15 mouse cellular contexts compared by ENCODE assay signal in genomic region chr4:57095569-57095968, GRCm38 (mm10). TPM values are rescaled to one million over a fixed set of nuclear protein-coding genes. Genes with fewer than 3 reads are reported as not detected.
DNase-seq lines count a peak whose midpoint lies in the region; ATAC-seq and TF ChIP-seq lines count a peak whose summit lies in the region.
"Had no signal": no experiment of that assay in that cellular context is flagged by ENCODE, and none has a peak within 500 bp of the region (broad histone marks: within the 10 kb centered on the region; RNA-seq: fewer than 3 reads in every experiment).

No protein-coding gene starts in this region.

- H3K4me2 ChIP-seq in hindbrain, embryonic 13.5 days = no peak overlapping the region
- H3K4me2 ChIP-seq in hindbrain, embryonic 12.5 days (replicated peaks) = no peak overlapping the region
- no peak overlapping the region for H3K4me2 ChIP-seq in midbrain, embryonic 14.5 days (ENCODE audit: low read length)
- H3K4me2 ChIP-seq in heart, embryonic 11.5 days = no peak overlapping the region
- H3K4me2 ChIP-seq: liver, embryonic 15.5 days had no signal

- TF ChIP-seq CTCF in brain, embryonic 14.5 days (IDR thresholded peaks at IDR 0.05; ENCODE audit: borderline replicate concordance, extremely low read depth, insufficient read depth, insufficient read length) = no peak

- peaks cover 32% of the 10 kb centered on the region for H3K4me1 ChIP-seq in hindbrain, embryonic 13.5 days (replicated peaks)
- peaks cover 23% of the 10 kb centered on the region for H3K4me1 ChIP-seq in hindbrain, embryonic 12.5 days
- H3K4me1 ChIP-seq in midbrain, embryonic 14.5 days (ENCODE audit: control insufficient read depth, insufficient read depth, low read length) = peaks cover 28% of the 10 kb centered on the region
- H3K4me1 ChIP-seq in heart, embryonic 11.5 days (ENCODE audit: control insufficient read depth, insufficient read depth, low read length) = no peaks in the 10 kb centered on the region
- H3K4me1 ChIP-seq: liver, embryonic 15.5 days had no signal

- no peaks in the 10 kb centered on the region for H3K9me3 ChIP-seq in hindbrain, embryonic 13.5 days
- H3K9me3 ChIP-seq in hindbrain, embryonic 12.5 days (replicated peaks) = no peaks in the 10 kb centered on the region; the same call in 1 of the 2 replicates
- no peaks in the 10 kb centered on the region for H3K9me3 ChIP-seq in midbrain, embryonic 14.5 days (ENCODE audit: control insufficient read depth, low read length)
- H3K9me3 ChIP-seq in heart, embryonic 11.5 days (replicated peaks; ENCODE audit: control insufficient read depth, low read length) = no peaks in the 10 kb centered on the region
- H3K9me3 ChIP-seq: limb, embryonic 10.5 days; liver, embryonic 15.5 days had no signal

- no peaks in the 10 kb centered on the region for H3K27me3 ChIP-seq in hindbrain, embryonic 13.5 days
- H3K27me3 ChIP-seq in hindbrain, embryonic 12.5 days = no peaks in the 10 kb centered on the region
- no peaks in the 10 kb centered on the region for H3K27me3 ChIP-seq in midbrain, embryonic 14.5 days (ENCODE audit: control insufficient read depth, insufficient read depth, low read length)
- H3K27me3 ChIP-seq in heart, embryonic 11.5 days (ENCODE audit: control insufficient read depth, insufficient read depth, low read length) = no peaks in the 10 kb centered on the region; the same call in 1 of the 2 replicates
- H3K27me3 ChIP-seq: CH12.LX; liver, embryonic 15.5 days; Patski had no signal

- H3K4me3 ChIP-seq in hindbrain, embryonic 13.5 days = no peak overlapping the region
- no peak overlapping the region for H3K4me3 ChIP-seq in hindbrain, embryonic 12.5 days
- no peak overlapping the region for H3K4me3 ChIP-seq in midbrain, embryonic 14.5 days (replicated peaks; ENCODE audit: low read depth, low read length)
- H3K4me3 ChIP-seq in heart, embryonic 11.5 days (ENCODE audit: low read depth, low read length) = no peak overlapping the region
- H3K4me3 ChIP-seq: limb, embryonic 10.5 days; liver, embryonic 15.5 days had no signal

- peaks cover 14% of the 10 kb centered on the region; the same call in 1 of the 2 replicates for H3K36me3 ChIP-seq in hindbrain, embryonic 13.5 days
- no peaks in the 10 kb centered on the region for H3K36me3 ChIP-seq in hindbrain, embryonic 12.5 days
- H3K36me3 ChIP-seq in midbrain, embryonic 14.5 days (ENCODE audit: control insufficient read depth, insufficient read depth, low read length) = no peaks in the 10 kb centered on the region
- no peaks in the 10 kb centered on the region for H3K36me3 ChIP-seq in heart, embryonic 11.5 days (ENCODE audit: control insufficient read depth, insufficient read depth, low read length)
- H3K36me3 ChIP-seq: limb, embryonic 10.5 days; liver, embryonic 15.5 days had no signal

- no peak overlapping the region for H3K9ac ChIP-seq in hindbrain, embryonic 13.5 days
- H3K9ac ChIP-seq in hindbrain, embryonic 12.5 days = no peak overlapping the region
- H3K9ac ChIP-seq in midbrain, embryonic 14.5 days (replicated peaks; ENCODE audit: low read length) = no peak overlapping the region
- no peak overlapping the region for H3K9ac ChIP-seq in heart, embryonic 11.5 days (ENCODE audit: low read depth, low read length)
- H3K9ac ChIP-seq: liver, embryonic 15.5 days had no signal

- no peak overlapping the region for H3K27ac ChIP-seq in hindbrain, embryonic 13.5 days
- no peak overlapping the region for H3K27ac ChIP-seq in hindbrain, embryonic 12.5 days
- no peak overlapping the region for H3K27ac ChIP-seq in midbrain, embryonic 14.5 days (replicated peaks; ENCODE audit: low read depth, low read length)
- H3K27ac ChIP-seq in heart, embryonic 11.5 days (ENCODE audit: low read depth, low read length) = no peak overlapping the region
- H3K27ac ChIP-seq: limb, embryonic 10.5 days; liver, embryonic 15.5 days; stomach, postnatal 0 days had no signal

- peak; percentile 65 for DNase-seq in brain, embryonic 14.5 days (ENCODE audit: low read depth)
- peak; percentile 62 for DNase-seq in cerebellum, adult 9-11 months
- DNase-seq in midbrain, embryonic 14.5 days = peak; percentile 58
- no peak for DNase-seq in kidney, postnatal 4 days
- DNase-seq: kidney, postnatal 14 days; lung, postnatal 36 days; thymus, postnatal 4 days had no signal

- no peak for TF ChIP-seq POLR2A in brain, embryonic 14.5 days (IDR thresholded peaks at IDR 0.05; ENCODE audit: borderline replicate concordance, extremely low read depth, insufficient read depth, insufficient read length, poor library complexity, severe bottlenecking)

- 0 out of 2 replicates have a peak, but pooled peaks have one; percentile 23 for ATAC-seq in hindbrain, embryonic 13.5 days (ENCODE audit: low FRiP score)
- ATAC-seq in hindbrain, embryonic 12.5 days (ENCODE audit: low FRiP score) = no peak
- peak; percentile 56 for ATAC-seq in midbrain, embryonic 14.5 days (ENCODE audit: low FRiP score, low TSS enrichment)
- ATAC-seq in heart, embryonic 11.5 days (replicated peaks; ENCODE audit: insufficient number of reproducible peaks, low FRiP score, low TSS enrichment) = no peak
- ATAC-seq: Patski had no signal

RNA-seq across cellular contexts. Expression of gene Epb41l4b, which starts 47.7 kb away (rescaled TPM):
- 1.7 and 2.1 TPM in 2 replicates for polyA plus RNA-seq in hindbrain, embryonic 13.5 days (2015; fragmentation: Nextera tagmentation; extraction: Ambion mirVana)
- 1.5 and 2.0 TPM in 2 replicates for polyA plus RNA-seq in hindbrain, embryonic 12.5 days (2016; fragmentation: Nextera tagmentation; extraction: Ambion mirVana)
- polyA plus RNA-seq in brain, embryonic 14.5 days (2012; rRNA removed) = 5.3 and 8.7 TPM in 2 replicates
- polyA plus RNA-seq in midbrain, embryonic 14.5 days (2014; fragmentation: Nextera tagmentation; extraction: Ambion mirVana) = 3.8 and 5.1 TPM in 2 replicates
- polyA plus RNA-seq in heart, embryonic 11.5 days (2014; fragmentation: Nextera tagmentation; extraction: Ambion mirVana) = 0.51 and 0.67 TPM in 2 replicates

Comparison
In these comparisons a context has a peak if more than half of its experiments do, and no peak if none do; other contexts are left out.
1. ATAC-seq: peak in hindbrain, embryonic 13.5 days (single experiment) and midbrain, embryonic 14.5 days (single experiment); none in hindbrain, embryonic 12.5 days (single experiment) and heart, embryonic 11.5 days (single experiment).
2. DNase-seq: peak in brain, embryonic 14.5 days (single experiment), cerebellum, adult 9-11 months (single experiment) and midbrain, embryonic 14.5 days (single experiment); none in kidney, postnatal 4 days (0 of 2).